Mouse (Mus musculus): ENCODE results near the gene 2010300C02Rik. TPM values are rescaled to one million over a fixed set of nuclear protein-coding genes. Genes with fewer than 3 reads are reported as not detected.

Gene 2010300C02Rik
- polyA plus RNA-seq, 1 experiment from 2014 or later, result not detected

GRCm38 (mm10) chr1:37634658-37635057 is 85.2 kb downstream of the 2010300C02Rik start:
- Histone ChIP-seq H3K36me3 (ENCODE audit: inconsistent target) (no peaks in the 10 kb centered on the region), H3K4me3 (ENCODE audit: inconsistent target) (no peak overlapping the region), H3K27ac (no peak overlapping the region), H3K79me2 (ENCODE audit: inconsistent target) (no peaks in the 10 kb centered on the region)
- WGBS (ENCODE audit: missing documents), result 24% methylated on average over 4 of the region's 4 CpGs

- WGBS (ENCODE audit: missing documents), result 66% methylated on average over 5 of the region's 5 CpGs
- no peak overlapping the region for H3K27ac ChIP-seq
Observed at GRCm38 (mm10) chr1:37633516-37633915, 86.4 kb downstream of the 2010300C02Rik start.

GRCm38 (mm10) chr1:37632425-37632824 is 87.5 kb downstream of the 2010300C02Rik start:
- Histone ChIP-seq H3K79me2 (ENCODE audit: inconsistent target) (no peaks in the 10 kb centered on the region), H3K4me3 (ENCODE audit: inconsistent target) (no peak overlapping the region), H3K36me3 (ENCODE audit: inconsistent target) (no peaks in the 10 kb centered on the region), H3K27ac (no peak overlapping the region)
- 97% methylated on average over 7 of the region's 8 CpGs for WGBS (ENCODE audit: missing documents)

More at GRCm38 (mm10) chr1:37633516-37633915, 86.4 kb downstream of the 2010300C02Rik start:
- Histone ChIP-seq H3K4me3 (ENCODE audit: inconsistent target) (no peak overlapping the region), H3K36me3 (ENCODE audit: inconsistent target) (no peaks in the 10 kb centered on the region), H3K79me2 (ENCODE audit: inconsistent target) (no peaks in the 10 kb centered on the region)

- 87% methylated on average over 6 of the region's 6 CpGs for WGBS (ENCODE audit: missing documents)
- Histone ChIP-seq H3K27ac (no peak overlapping the region), H3K36me3 (ENCODE audit: inconsistent target) (no peaks in the 10 kb centered on the region), H3K79me2 (ENCODE audit: inconsistent target) (no peaks in the 10 kb centered on the region), H3K4me3 (ENCODE audit: inconsistent target) (no peak overlapping the region)
Observed at GRCm38 (mm10) chr1:37631456-37631855, 88.4 kb downstream of the 2010300C02Rik start.

- Histone ChIP-seq H3K79me2 (ENCODE audit: inconsistent target) (no peaks in the 10 kb centered on the region), H3K4me3 (ENCODE audit: inconsistent target) (no peak overlapping the region), H3K36me3 (ENCODE audit: inconsistent target) (no peaks in the 10 kb centered on the region), H3K27ac (no peak overlapping the region)
- WGBS (ENCODE audit: missing documents), result 85% methylated on average over 10 of the region's 10 CpGs
Observed at GRCm38 (mm10) chr1:37630412-37631210, 89.3 kb downstream of the 2010300C02Rik start.

- Histone ChIP-seq H3K4me3 (ENCODE audit: inconsistent target) (no peak overlapping the region), H3K36me3 (ENCODE audit: inconsistent target) (no peaks in the 10 kb centered on the region), H3K79me2 (ENCODE audit: inconsistent target) (no peaks in the 10 kb centered on the region), H3K27ac (no peak overlapping the region)
- 96% methylated on average over 5 of the region's 5 CpGs for WGBS (ENCODE audit: missing documents)
Observed at GRCm38 (mm10) chr1:37629876-37630275, 90.0 kb downstream of the 2010300C02Rik start.

- WGBS (ENCODE audit: missing documents), result 88% methylated on average over 6 of the region's 6 CpGs
- no peaks in the 10 kb centered on the region for H3K36me3 ChIP-seq (ENCODE audit: inconsistent target)
Observed at GRCm38 (mm10) chr1:37628749-37629148, 91.1 kb downstream of the 2010300C02Rik start.

GRCm38 (mm10) chr1:37624185-37624584 is 95.7 kb downstream of the 2010300C02Rik start:
- Histone ChIP-seq H3K4me3 (ENCODE audit: inconsistent target) (no peak overlapping the region), H3K36me3 (ENCODE audit: inconsistent target) (no peaks in the 10 kb centered on the region), H3K79me2 (ENCODE audit: inconsistent target) (no peaks in the 10 kb centered on the region), H3K27ac (no peak overlapping the region)
- 84% methylated on average over 17 of the region's 17 CpGs for WGBS (ENCODE audit: missing documents)

More at GRCm38 (mm10) chr1:37628749-37629148, 91.1 kb downstream of the 2010300C02Rik start:
- Histone ChIP-seq H3K79me2 (ENCODE audit: inconsistent target) (no peaks in the 10 kb centered on the region), H3K4me3 (ENCODE audit: inconsistent target) (no peak overlapping the region), H3K27ac (no peak overlapping the region)

GRCm38 (mm10) chr1:37622049-37622448 is 97.8 kb downstream of the 2010300C02Rik start:
- H3K27ac ChIP-seq, result no peak overlapping the region
- no peaks in the 10 kb centered on the region for H3K36me3 ChIP-seq (ENCODE audit: inconsistent target)
- 56% methylated on average over 6 of the region's 6 CpGs for WGBS (ENCODE audit: missing documents)
- no peaks in the 10 kb centered on the region for H3K79me2 ChIP-seq (ENCODE audit: inconsistent target)
- H3K4me3 ChIP-seq (ENCODE audit: inconsistent target), result no peak overlapping the region

GRCm38 (mm10) chr1:37619542-37619941 is 100.3 kb downstream of the 2010300C02Rik start:
- no peaks in the 10 kb centered on the region for H3K79me2 ChIP-seq (ENCODE audit: inconsistent target)
- WGBS (ENCODE audit: missing documents), result 9% methylated on average over 1 of the region's 1 CpGs
- no peak overlapping the region for H3K4me3 ChIP-seq (ENCODE audit: inconsistent target)
- H3K36me3 ChIP-seq (ENCODE audit: inconsistent target), result no peaks in the 10 kb centered on the region
- H3K27ac ChIP-seq, result no peak overlapping the region

- H3K79me2 ChIP-seq (ENCODE audit: inconsistent target), result no peaks in the 10 kb centered on the region
- no peak overlapping the region for H3K27ac ChIP-seq
- 92% methylated on average over 5 of the region's 5 CpGs for WGBS (ENCODE audit: missing documents)
- no peak overlapping the region for H3K4me3 ChIP-seq (ENCODE audit: inconsistent target)
- H3K36me3 ChIP-seq (ENCODE audit: inconsistent target), result no peaks in the 10 kb centered on the region
Observed at GRCm38 (mm10) chr1:37617047-37617446, 102.8 kb downstream of the 2010300C02Rik start.

- Histone ChIP-seq H3K36me3 (ENCODE audit: inconsistent target) (no peaks in the 10 kb centered on the region), H3K27ac (no peak overlapping the region), H3K79me2 (ENCODE audit: inconsistent target) (no peaks in the 10 kb centered on the region), H3K4me3 (ENCODE audit: inconsistent target) (no peak overlapping the region)
- 94% methylated on average over 4 of the region's 4 CpGs for WGBS (ENCODE audit: missing documents)
Observed at GRCm38 (mm10) chr1:37616569-37616968, 103.3 kb downstream of the 2010300C02Rik start.

- WGBS (ENCODE audit: missing documents), result 86% methylated on average over 12 of the region's 12 CpGs
- no peak overlapping the region for H3K4me3 ChIP-seq (ENCODE audit: inconsistent target)
- no peaks in the 10 kb centered on the region for H3K36me3 ChIP-seq (ENCODE audit: inconsistent target)
- H3K27ac ChIP-seq, result no peak overlapping the region
- H3K79me2 ChIP-seq (ENCODE audit: inconsistent target), result no peaks in the 10 kb centered on the region
Observed at GRCm38 (mm10) chr1:37615290-37616040, 104.4 kb downstream of the 2010300C02Rik start.

- Histone ChIP-seq H3K27ac (no peak overlapping the region), H3K36me3 (ENCODE audit: inconsistent target) (no peaks in the 10 kb centered on the region), H3K4me3 (ENCODE audit: inconsistent target) (no peak overlapping the region), H3K79me2 (ENCODE audit: inconsistent target) (no peaks in the 10 kb centered on the region)
- 66% methylated on average over 7 of the region's 7 CpGs for WGBS (ENCODE audit: missing documents)
Observed at GRCm38 (mm10) chr1:37614836-37615235, 105.0 kb downstream of the 2010300C02Rik start.

GRCm38 (mm10) chr1:37614130-37614529 is 105.8 kb downstream of the 2010300C02Rik start:
- Histone ChIP-seq H3K36me3 (ENCODE audit: inconsistent target) (no peaks in the 10 kb centered on the region), H3K79me2 (ENCODE audit: inconsistent target) (no peaks in the 10 kb centered on the region), H3K4me3 (ENCODE audit: inconsistent target) (no peak overlapping the region), H3K27ac (no peak overlapping the region)
- WGBS (ENCODE audit: missing documents), result 59% methylated on average over 15 of the region's 15 CpGs
